Mouse (Mus musculus): ENCODE results near the gene Lhfpl2. TPM values are rescaled to one million over a fixed set of nuclear protein-coding genes. Genes with fewer than 3 reads are reported as not detected.

Gene Lhfpl2
- polyA plus RNA-seq, 1 experiment from 2014 or later, result 22.3 TPM

DNA sequence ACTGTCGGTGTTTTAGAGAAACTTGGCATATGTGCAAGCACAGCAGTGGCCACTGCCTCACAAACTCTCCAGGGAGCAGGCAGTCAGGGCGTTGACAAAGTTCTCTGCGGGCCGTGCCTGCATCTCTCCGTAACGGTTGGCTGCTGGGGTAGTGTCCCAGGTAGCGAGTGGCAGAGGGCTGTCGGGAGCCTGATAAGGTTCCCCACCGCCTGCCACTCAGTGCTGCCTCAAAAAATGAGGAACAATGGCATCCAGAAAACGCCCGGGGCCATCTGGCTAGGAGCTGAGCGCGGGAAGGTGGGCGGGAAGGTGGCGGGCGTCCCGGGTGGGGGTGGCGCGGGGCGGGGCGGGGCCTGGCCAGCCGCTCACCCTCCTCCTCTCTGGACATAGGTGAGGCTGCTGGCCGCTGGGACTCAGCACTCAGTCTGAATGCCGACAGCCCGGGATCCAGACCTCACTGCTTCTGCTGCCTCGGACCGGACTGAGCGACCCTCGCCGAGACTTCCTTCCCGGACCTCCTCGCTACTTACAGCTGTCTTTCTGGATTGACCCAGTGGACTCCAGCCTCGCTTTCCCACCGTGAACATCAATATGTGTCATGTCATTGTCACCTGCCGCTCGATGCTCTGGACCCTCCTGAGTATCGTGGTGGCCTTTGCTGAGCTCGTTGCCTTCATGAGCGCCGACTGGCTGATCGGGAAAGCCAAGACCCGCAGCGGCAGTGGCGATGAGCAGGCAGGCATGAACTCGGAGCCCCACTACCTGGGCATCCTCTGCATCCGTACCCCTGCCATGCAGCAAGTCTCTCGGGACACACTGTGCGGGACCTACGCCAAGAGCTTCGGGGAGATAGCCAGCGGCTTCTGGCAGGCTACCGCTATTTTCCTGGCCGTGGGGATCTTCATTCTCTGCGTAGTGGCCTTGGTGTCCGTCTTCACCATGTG is 116.3 kb downstream of the Lhfpl2 start:
- peak; percentile 63 for ATAC-seq (ENCODE audit: low FRiP score, low read depth)
- 2% methylated on average over 55 of the region's 55 CpGs for WGBS
- Histone ChIP-seq H3K4me3 (peak overlapping the region; percentile 51), H3K36me3 (no peaks in the 10 kb centered on the region), H3K9me3 (no peaks in the 10 kb centered on the region), H3K4me2 (replicated peaks) (peak overlapping the region; percentile 98), H3K9ac (replicated peaks) (peak overlapping the region; percentile 56), H3K4me1 (peaks cover 27% of the 10 kb centered on the region), H3K27ac (replicated peaks) (no peak overlapping the region), H3K27me3 (peaks cover 58% of the 10 kb centered on the region)

DNA sequence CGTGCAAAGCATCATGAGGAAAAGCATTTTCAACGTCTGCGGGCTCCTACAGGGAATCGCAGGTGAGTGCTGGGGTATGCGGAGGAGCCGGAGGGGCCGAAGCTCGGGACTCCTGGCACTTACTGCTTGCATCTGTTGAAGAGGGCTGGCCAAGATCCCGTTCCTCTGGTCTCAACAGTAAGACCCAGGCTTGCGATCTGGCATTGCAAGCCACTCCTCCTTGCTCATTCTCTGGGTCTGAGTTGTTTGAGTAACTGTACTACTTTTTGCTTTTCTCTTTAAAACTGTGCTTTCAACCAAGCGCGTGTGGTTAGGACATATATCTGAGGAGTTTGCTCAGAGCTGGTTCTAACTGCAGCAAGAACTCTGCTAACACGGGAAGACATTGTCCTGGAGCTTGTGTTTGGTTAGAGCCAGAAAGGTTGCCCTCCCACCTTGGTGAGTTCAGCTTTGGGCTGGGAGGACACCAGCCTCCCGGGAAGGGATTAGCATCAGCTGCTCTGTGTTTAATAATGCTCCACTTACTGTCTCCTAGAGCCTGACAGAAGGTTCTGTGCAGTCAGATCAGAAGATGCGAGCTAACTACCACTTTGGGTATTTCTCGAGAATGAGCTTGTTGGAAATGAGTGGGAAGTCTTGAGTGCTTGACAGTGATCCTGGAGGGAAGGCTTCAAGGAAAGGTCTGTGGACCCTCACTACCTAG is 117.1 kb downstream of the Lhfpl2 start:
- Histone ChIP-seq H3K4me3 (peak overlapping the region; percentile 51), H3K9ac (replicated peaks) (peak overlapping the region; percentile 56), H3K4me1 (peaks cover 30% of the 10 kb centered on the region), H3K9me3 (no peaks in the 10 kb centered on the region), H3K36me3 (no peaks in the 10 kb centered on the region), H3K4me2 (replicated peaks) (peak overlapping the region; percentile 98), H3K27me3 (peaks cover 50% of the 10 kb centered on the region), H3K27ac (replicated peaks) (no peak overlapping the region)
- ATAC-seq (ENCODE audit: low FRiP score, low read depth), result no peak
- WGBS, result 13% methylated on average over 16 of the region's 16 CpGs

DNA sequence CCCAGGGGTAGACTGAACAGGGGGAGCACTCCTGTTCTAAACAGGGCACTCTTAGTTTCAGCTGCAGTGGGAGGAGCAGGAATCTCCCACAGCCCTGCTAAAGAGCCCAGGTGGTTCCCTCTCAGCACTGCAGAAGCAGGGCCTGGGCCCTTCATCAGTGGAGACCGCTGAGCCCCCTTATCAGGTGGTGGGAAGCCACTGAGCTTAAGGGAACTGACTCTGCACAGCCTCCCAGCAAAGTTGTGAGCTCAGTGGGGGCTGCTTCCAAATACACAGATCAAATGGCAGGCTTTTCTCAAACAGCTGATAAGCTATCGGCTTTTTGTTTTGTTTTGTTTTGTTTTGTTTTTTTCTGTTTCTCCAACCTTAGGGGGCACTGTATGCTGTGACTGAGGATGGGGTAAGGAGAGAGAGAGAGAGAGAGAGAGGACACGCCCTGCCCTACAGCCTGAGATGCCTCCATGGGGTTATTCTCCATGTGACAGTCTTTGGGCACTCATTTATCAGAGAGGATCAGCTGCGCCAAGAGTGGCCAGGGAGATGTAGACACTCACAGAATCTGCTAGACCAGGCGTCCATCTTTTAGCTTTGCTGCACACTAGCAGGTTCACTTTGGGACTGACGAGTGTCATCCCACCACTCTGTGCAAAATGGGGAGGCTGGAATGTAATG is 117.9 kb downstream of the Lhfpl2 start:
- Histone ChIP-seq H3K36me3 (no peaks in the 10 kb centered on the region), H3K4me1 (peaks cover 30% of the 10 kb centered on the region), H3K27me3 (peaks cover 43% of the 10 kb centered on the region), H3K4me3 (no peak overlapping the region), H3K9me3 (no peaks in the 10 kb centered on the region), H3K27ac (replicated peaks) (no peak overlapping the region), H3K4me2 (replicated peaks) (no peak overlapping the region), H3K9ac (replicated peaks) (no peak overlapping the region)
- no peak for ATAC-seq (ENCODE audit: low FRiP score, low read depth)
- WGBS, result 64% methylated on average over 6 of the region's 6 CpGs

DNA sequence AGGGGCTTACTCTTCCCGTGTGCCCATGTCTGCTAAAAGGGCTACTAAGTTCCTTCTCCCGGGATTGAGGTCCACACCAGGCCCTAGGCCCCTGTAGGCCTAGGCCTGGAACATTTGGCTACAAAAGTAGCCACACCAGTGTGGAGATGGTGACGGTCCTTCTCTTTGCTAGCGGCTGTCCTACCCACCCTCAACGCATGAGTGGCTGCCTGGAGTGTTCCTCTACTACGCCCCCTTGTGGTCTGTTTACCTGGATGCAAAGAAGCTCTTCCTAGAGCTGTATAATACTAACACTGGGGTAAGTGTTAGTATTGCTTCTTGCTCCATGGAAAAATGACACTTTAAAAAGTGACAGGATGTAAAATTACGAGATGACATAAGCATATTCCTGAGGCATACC is 119.6 kb downstream of the Lhfpl2 start:
- H3K9ac ChIP-seq (replicated peaks), result no peak overlapping the region
- H3K4me1 ChIP-seq, result peaks cover 30% of the 10 kb centered on the region
- no peaks in the 10 kb centered on the region for H3K9me3 ChIP-seq
- H3K4me2 ChIP-seq (replicated peaks), result no peak overlapping the region
- no peaks in the 10 kb centered on the region for H3K36me3 ChIP-seq
- H3K4me3 ChIP-seq, result no peak overlapping the region
- WGBS, result 55% methylated on average over 7 of the region's 7 CpGs
- peaks cover 33% of the 10 kb centered on the region for H3K27me3 ChIP-seq
- no peak for ATAC-seq (ENCODE audit: low FRiP score, low read depth)
- H3K27ac ChIP-seq (replicated peaks), result no peak overlapping the region

DNA sequence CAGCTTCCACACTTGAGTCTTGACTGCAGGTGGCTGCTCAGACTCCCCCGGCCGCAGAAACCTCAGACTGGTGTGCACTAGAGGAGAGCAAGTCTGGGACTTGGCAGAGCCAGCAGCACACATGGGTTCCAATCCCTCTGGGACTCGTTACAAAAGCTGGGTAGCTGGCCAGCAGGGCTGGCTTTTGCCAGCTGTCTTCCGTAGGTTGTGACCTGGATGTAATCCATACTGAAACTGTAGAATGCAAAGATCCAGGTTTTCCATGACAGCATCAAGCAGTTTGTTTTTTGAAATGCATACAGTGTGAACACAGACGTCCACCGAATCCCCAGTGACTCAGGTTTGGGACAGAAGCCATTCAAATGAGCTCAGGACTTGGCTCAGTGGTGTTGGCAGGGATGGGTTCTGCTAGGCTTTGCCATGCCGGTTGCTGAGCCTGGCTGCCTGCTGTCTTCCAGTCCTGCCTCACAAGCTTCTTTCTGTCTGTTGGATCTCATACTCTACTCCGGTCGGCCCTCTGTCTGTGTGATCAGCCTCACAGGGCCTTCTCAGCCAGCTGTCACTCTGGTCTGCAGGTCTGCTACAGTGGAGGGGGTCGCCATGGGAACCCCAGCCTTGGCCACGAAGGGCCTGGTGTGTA is 120.9 kb downstream of the Lhfpl2 start:
- Histone ChIP-seq H3K9me3 (no peaks in the 10 kb centered on the region), H3K4me3 (no peak overlapping the region), H3K4me2 (replicated peaks) (no peak overlapping the region), H3K9ac (replicated peaks) (no peak overlapping the region), H3K36me3 (no peaks in the 10 kb centered on the region), H3K4me1 (peaks cover 21% of the 10 kb centered on the region), H3K27ac (replicated peaks) (no peak overlapping the region), H3K27me3 (peaks cover 22% of the 10 kb centered on the region)
- 56% methylated on average over 11 of the region's 11 CpGs for WGBS
- ATAC-seq (ENCODE audit: low FRiP score, low read depth), result 0 out of 2 replicates have a peak, but pooled peaks have one; percentile 18

DNA sequence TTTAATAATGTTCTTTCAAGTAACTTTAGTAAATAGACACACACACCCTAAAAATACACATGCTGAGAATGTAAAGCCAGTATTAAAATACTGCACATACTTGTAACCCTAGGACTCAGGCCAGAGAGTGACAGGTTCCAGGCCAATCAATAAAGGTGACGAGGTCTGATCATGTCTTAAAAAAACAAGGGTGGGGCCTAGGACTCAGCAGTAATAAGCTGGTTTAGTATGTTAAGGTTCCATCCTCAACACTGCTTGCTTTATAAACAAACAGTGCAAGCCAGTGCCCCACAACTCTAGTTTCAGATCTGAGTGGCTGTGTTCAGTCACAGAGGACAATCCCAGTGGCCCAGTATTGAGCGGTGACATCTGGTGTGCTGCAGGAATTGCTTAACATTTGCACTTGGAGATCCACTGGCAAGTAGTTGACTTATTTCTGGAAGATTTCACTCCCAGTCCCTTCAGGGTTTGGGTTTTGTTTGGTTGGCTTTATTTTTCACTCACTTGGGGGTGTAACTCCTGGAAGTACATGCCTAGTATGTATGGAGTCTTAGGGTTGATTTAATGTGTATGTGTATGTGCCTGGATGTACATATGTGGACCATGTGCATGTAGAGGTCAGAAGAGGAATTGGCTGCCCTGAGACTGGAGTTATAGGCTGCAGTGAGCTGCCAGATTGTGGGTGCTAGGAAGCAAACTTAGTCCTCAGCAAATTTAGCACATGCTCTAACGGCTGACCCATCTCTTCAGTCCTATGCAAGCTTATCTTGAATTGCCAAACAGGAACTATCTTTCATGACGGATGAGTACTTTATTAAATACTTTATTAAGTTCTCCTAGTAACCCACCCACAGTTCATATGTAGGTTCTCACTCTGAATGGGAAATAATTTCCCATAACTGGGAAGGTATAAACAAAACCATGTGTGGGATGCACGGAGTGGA is 123.2 kb downstream of the Lhfpl2 start:
- 89% methylated on average over 5 of the region's 5 CpGs for WGBS
- no peaks in the 10 kb centered on the region for H3K9me3 ChIP-seq
- no peak for ATAC-seq (ENCODE audit: low FRiP score, low read depth)
- peaks cover 8% of the 10 kb centered on the region for H3K4me1 ChIP-seq
- H3K27ac ChIP-seq (replicated peaks), result no peak overlapping the region
- H3K4me3 ChIP-seq, result no peak overlapping the region
- H3K4me2 ChIP-seq (replicated peaks), result no peak overlapping the region
- H3K36me3 ChIP-seq, result no peaks in the 10 kb centered on the region
- no peak overlapping the region for H3K9ac ChIP-seq (replicated peaks)
- H3K27me3 ChIP-seq, result peaks cover 7% of the 10 kb centered on the region

DNA sequence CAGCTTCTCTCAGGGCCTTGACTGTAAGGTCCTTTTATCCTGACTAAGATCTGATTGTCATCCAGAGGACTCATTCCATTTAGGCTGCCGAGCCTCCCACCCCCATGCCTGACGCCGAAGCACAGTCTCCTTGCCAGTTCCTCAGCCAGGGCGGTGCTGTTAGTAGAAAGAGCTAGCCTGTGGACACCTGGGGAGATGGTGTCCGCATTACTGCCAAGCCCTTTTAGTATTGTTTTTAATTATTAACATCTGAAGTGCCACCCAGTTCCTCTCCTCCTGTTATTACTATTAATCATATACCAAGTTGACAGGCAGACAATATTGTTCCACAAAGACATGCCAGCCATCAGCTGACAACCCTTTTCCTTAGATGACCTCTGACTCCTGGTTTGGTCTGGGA is 124.4 kb downstream of the Lhfpl2 start:
- no peak for ATAC-seq (ENCODE audit: low FRiP score, low read depth)
- Histone ChIP-seq H3K9me3 (no peaks in the 10 kb centered on the region), H3K4me1 (peaks cover 12% of the 10 kb centered on the region), H3K9ac (replicated peaks) (no peak overlapping the region), H3K36me3 (no peaks in the 10 kb centered on the region), H3K4me2 (replicated peaks) (no peak overlapping the region), H3K27me3 (peaks cover 10% of the 10 kb centered on the region; the same call in 1 of the 2 replicates), H3K27ac (replicated peaks) (no peak overlapping the region), H3K4me3 (no peak overlapping the region)
- WGBS, result 86% methylated on average over 5 of the region's 5 CpGs

DNA sequence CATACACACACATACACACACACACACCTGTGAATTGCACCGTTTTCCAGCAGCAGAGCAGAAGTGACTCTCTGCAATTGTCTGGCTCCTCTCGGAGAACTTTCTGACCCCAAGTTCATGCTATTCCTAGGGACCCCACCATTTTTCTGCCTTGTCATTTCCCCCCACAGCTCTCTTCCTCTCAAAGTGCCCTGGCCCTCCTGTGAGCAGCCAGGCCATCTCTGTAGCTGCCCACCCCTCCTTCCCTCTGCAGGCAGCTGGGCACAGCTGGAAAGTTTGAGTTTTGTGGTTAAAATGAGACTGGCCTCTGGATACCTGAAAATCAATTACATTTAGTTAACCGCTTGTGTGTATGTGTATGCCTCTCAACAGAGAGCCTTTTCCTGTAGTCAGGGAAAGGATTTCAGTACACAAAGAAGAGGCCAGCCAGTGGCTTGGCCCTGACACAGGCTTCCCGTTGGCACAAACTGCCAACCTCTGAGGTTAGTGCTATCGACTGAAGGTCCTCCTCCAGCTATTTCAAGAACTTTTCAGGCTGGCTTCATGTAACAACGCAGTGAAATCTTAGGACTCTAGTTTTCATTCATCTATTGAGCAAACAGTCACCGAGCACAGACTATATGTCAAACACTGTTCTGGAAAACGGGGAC is 125.9 kb downstream of the Lhfpl2 start:
- no peaks in the 10 kb centered on the region for H3K36me3 ChIP-seq
- peaks cover 8% of the 10 kb centered on the region; the same call in 1 of the 2 replicates for H3K27me3 ChIP-seq
- no peak overlapping the region for H3K4me3 ChIP-seq
- no peak for ATAC-seq (ENCODE audit: low FRiP score, low read depth)
- no peaks in the 10 kb centered on the region for H3K9me3 ChIP-seq
- H3K27ac ChIP-seq (replicated peaks), result no peak overlapping the region
- H3K4me2 ChIP-seq (replicated peaks), result no peak overlapping the region
- WGBS, result 89% methylated on average over 8 of the region's 8 CpGs
- H3K4me1 ChIP-seq, result peaks cover 26% of the 10 kb centered on the region
- H3K9ac ChIP-seq (replicated peaks), result no peak overlapping the region

DNA sequence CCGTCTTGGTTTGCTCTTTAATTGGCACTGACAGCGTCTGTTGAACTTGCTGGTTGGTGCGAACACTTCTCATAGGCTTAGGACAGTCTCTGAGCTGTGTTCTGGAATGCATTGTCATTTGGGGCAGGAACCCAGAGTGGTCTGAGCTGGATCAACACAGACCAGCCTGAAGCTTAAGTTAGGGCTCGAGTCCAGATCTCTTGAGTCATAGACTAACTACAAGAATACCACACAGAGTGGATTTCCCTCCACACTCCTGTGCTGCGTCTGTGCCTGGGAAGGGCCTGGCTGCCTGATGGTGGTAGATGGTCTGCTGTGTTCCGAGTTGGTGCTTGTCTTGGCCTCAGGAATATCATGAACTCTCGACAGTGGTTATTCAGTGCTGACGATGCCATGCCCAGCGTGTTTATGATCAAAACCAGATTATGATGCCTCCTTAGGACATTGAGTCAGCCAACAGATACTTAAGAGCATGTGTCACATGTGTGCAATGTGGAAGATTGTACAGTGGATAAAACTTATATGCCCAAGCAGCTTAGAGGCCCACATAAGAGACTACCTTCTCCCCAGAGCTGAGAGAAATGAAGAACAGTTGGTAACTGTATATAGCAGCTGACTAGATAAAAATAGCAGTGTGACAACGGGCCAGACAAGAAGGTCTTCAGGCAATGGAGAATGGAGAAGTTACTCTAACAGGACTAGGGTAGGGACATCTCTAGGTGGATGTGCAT is 127.3 kb downstream of the Lhfpl2 start:
- no peaks in the 10 kb centered on the region for H3K9me3 ChIP-seq
- H3K9ac ChIP-seq (replicated peaks), result no peak overlapping the region
- peaks cover 8% of the 10 kb centered on the region; the same call in 1 of the 2 replicates for H3K27me3 ChIP-seq
- ATAC-seq (ENCODE audit: low FRiP score, low read depth), result no peak
- 90% methylated on average over 10 of the region's 10 CpGs for WGBS
- peaks cover 27% of the 10 kb centered on the region for H3K4me1 ChIP-seq
- no peak overlapping the region for H3K4me2 ChIP-seq (replicated peaks)
- H3K36me3 ChIP-seq, result no peaks in the 10 kb centered on the region
- no peak overlapping the region for H3K27ac ChIP-seq (replicated peaks)
- H3K4me3 ChIP-seq, result no peak overlapping the region

DNA sequence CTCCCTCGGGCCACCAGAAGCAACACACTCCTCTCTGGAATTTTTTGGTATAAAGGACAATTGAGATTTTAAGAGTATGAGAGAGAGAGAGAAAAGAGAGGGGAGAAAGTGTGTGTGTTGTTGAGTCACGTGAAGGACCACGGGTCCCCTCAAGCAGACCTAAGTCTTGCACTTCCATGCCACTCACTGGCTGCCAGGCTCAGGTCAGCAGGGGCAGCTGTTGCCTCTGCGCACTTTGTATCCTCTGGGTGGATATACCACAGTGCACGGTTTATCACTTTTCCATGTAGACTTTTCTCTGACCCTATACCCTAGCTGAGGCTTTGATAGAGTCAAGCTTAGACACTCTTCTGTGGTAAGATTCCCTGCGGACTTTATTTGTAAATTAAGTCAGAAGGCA is 128.0 kb downstream of the Lhfpl2 start:
- Histone ChIP-seq H3K9ac (replicated peaks) (no peak overlapping the region), H3K4me3 (no peak overlapping the region), H3K4me1 (peaks cover 27% of the 10 kb centered on the region), H3K4me2 (replicated peaks) (no peak overlapping the region), H3K36me3 (no peaks in the 10 kb centered on the region), H3K27ac (replicated peaks) (no peak overlapping the region), H3K27me3 (peaks cover 8% of the 10 kb centered on the region; the same call in 1 of the 2 replicates), H3K9me3 (no peaks in the 10 kb centered on the region)
- 85% methylated on average over 5 of the region's 6 CpGs for WGBS
- no peak for ATAC-seq (ENCODE audit: low FRiP score, low read depth)

Data from midbrain, embryonic 12.5 days (tissue).